Mouse (Mus musculus): ENCODE measurements at regions not wholly inside any gene's neighbourhood (a gene's known extent, or its start where the extent isn't known, plus 50 kb on each side); places are given as distances from the start of the nearest gene placed in this dataset.

- ATAC-seq (no peak), DNase-seq (no peak)
- TF ChIP-seq CTCF (IDR thresholded peaks at IDR 0.05; ENCODE audit: low read depth) = no peak
- Histone ChIP-seq H3K4me3 (ENCODE audit: low read depth, low read length) (no peak overlapping the region), H3K27me3 (ENCODE audit: insufficient read depth, low read length) (no peaks in the 10 kb centered on the region), H3K4me2 (ENCODE audit: low read depth) (no peak overlapping the region), H3K9me3 (ENCODE audit: low read length) (no peaks in the 10 kb centered on the region), H3K27ac (ENCODE audit: low read depth, low read length) (no peak overlapping the region), H3K4me1 (ENCODE audit: insufficient read depth) (no peaks in the 10 kb centered on the region), H3K9ac (no peak overlapping the region), H3K36me3 (ENCODE audit: insufficient read depth) (no peaks in the 10 kb centered on the region)
- WGBS = 15% methylated on average over 4 of the region's 4 CpGs
Measured at GRCm38 (mm10) chr11:12180351-12180750, 141.9 kb upstream of the Grb10 start.

DNA sequence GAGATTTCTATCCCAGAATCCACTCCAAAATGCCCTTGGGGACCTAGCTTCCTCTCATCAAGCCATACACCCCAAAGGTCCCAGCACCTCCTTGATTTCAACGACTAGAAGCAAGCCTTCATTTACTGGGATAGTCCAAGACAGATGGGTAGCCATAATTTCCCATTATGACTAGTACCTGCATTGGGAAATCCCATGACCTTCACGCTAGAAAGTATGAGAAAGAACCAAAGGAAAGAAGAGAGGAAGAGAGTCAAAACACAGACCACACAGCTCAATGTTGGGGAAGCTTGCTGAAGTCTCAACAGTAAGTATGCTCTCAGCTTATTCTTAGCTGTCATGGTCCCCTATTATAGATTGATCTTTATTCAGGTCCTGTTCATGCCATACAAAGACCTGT lies 133.9 kb upstream of the Grb10 start:
- 86% methylated on average over 2 of the region's 2 CpGs for WGBS

GRCm38 (mm10) chr11:12171312-12171711 lies 132.8 kb upstream of the Grb10 start:
- H3K4me2 ChIP-seq (ENCODE audit: low read depth) = no peak overlapping the region
- no peak overlapping the region for H3K4me3 ChIP-seq (ENCODE audit: low read depth, low read length)
- H3K4me1 ChIP-seq (ENCODE audit: insufficient read depth) = no peaks in the 10 kb centered on the region
- DNase-seq (no peak), ATAC-seq (no peak)
- H3K27me3 ChIP-seq (ENCODE audit: insufficient read depth, low read length) = no peaks in the 10 kb centered on the region
- no peaks in the 10 kb centered on the region for H3K9me3 ChIP-seq (ENCODE audit: low read length)
- 64% methylated on average over 4 of the region's 4 CpGs for WGBS
- no peak overlapping the region for H3K27ac ChIP-seq (ENCODE audit: low read depth, low read length)
- TF ChIP-seq CTCF (IDR thresholded peaks at IDR 0.05; ENCODE audit: low read depth) = no peak
- no peak overlapping the region for H3K9ac ChIP-seq
- no peaks in the 10 kb centered on the region for H3K36me3 ChIP-seq (ENCODE audit: insufficient read depth)

More for the DNA sequence above, 133.9 kb upstream of the Grb10 start:
- Histone ChIP-seq H3K4me1 (ENCODE audit: insufficient read depth) (no peaks in the 10 kb centered on the region), H3K27ac (ENCODE audit: low read depth, low read length) (no peak overlapping the region), H3K9me3 (ENCODE audit: low read length) (no peaks in the 10 kb centered on the region), H3K36me3 (ENCODE audit: insufficient read depth) (no peaks in the 10 kb centered on the region), H3K4me3 (ENCODE audit: low read depth, low read length) (no peak overlapping the region), H3K4me2 (ENCODE audit: low read depth) (no peak overlapping the region), H3K9ac (no peak overlapping the region), H3K27me3 (ENCODE audit: insufficient read depth, low read length) (no peaks in the 10 kb centered on the region)
- DNase-seq (no peak), ATAC-seq (no peak)
- no peak for TF ChIP-seq CTCF (IDR thresholded peaks at IDR 0.05; ENCODE audit: low read depth)

DNA sequence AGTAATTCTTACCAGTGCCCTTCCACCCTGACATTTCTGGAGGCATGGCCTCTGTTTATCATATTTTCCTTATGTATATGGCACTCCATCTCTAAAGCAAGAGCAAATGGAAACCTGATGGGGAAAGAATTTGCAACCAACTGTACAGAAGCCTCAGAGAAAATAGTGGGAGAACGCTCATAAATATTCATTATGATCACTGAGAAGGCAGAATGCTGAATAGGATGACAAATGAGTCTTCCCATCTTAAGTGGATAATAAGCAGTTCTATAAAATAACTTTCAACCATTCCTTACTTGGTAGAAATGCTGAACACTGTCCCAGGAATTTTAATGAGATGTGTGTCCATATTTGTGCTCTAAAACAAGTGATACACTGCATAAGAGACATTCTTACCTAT lies 129.9 kb upstream of the Grb10 start:
- no peaks in the 10 kb centered on the region for H3K4me1 ChIP-seq (ENCODE audit: insufficient read depth)
- 77% methylated on average over 1 of the region's 1 CpGs for whole genome bisulfite sequencing
- DNase-seq (peak; percentile 5), ATAC-seq (peak; percentile 59; the same call in 1 of the 2 replicates)
- H3K27me3 ChIP-seq (ENCODE audit: insufficient read depth, low read length) = no peaks in the 10 kb centered on the region
- H3K27ac ChIP-seq (ENCODE audit: low read depth, low read length) = no peak overlapping the region
- no peaks in the 10 kb centered on the region for H3K36me3 ChIP-seq (ENCODE audit: insufficient read depth)
- H3K4me2 ChIP-seq (ENCODE audit: low read depth) = no peak overlapping the region
- H3K9ac ChIP-seq = no peak overlapping the region
- no peaks in the 10 kb centered on the region for H3K9me3 ChIP-seq (ENCODE audit: low read length)
- no peak overlapping the region for H3K4me3 ChIP-seq (ENCODE audit: low read depth, low read length)
- no peak for TF ChIP-seq CTCF (IDR thresholded peaks at IDR 0.05; ENCODE audit: low read depth)
